Mouse (Mus musculus) brain, adult 2 months (tissue): ENCODE data around the gene Cuta.

Source experiments
- DNase-seq: peaks from one replicate; pipeline ENCODE4 v3.0.0; 2011; ENCODE audit warnings: low read depth, low spot score

Gene Cuta

GRCm38 (mm10) chr17:26892635-26893375 lies 46.6 kb downstream of the Cuta start:
- DNase-seq = peak; percentile 76

- peak; percentile 21 for DNase-seq
Observed at GRCm38 (mm10) chr17:26887926-26888325, 51.4 kb downstream of the Cuta start.

GRCm38 (mm10) chr17:26886047-26886749 lies 53.2 kb downstream of the Cuta start:
- DNase-seq = peak; percentile 95

GRCm38 (mm10) chr17:26884995-26885926 lies 54.1 kb downstream of the Cuta start:
- DNase-seq = peak; percentile 91
